Mouse (Mus musculus): ENCODE results near the gene Angptl2.

DNA sequence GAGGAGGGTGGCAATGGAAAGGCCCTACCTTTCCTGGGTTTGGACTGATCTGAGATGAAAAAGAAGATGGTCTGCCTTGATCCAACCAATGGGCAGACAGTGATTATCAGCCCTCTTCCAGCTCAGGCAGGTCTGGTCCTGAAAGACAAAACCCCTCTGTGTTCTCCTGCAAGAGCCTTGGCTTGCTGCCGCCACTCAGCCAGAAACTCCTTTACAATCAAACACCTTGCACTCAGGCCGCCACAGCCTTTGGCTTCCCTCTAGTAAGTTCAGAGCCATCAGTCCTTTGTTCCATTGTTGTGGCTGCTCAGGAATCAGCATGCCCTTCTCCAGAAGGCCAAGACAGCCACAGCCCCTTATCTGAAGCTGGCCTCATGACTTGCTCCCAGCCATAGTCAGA lies 15.9 kb downstream of the Angptl2 start:
- TF ChIP-seq GATA1 (IDR thresholded peaks at IDR 0.05; ENCODE audit: low read length): no peak
- TF ChIP-seq TAL1 (IDR thresholded peaks at IDR 0.05; ENCODE audit: low read length): no peak

All from erythroblast, embryonic 14.5 days (primary cell).